Mouse (Mus musculus): ENCODE data around the gene Kat2a.

The Kat2a gene

DNA sequence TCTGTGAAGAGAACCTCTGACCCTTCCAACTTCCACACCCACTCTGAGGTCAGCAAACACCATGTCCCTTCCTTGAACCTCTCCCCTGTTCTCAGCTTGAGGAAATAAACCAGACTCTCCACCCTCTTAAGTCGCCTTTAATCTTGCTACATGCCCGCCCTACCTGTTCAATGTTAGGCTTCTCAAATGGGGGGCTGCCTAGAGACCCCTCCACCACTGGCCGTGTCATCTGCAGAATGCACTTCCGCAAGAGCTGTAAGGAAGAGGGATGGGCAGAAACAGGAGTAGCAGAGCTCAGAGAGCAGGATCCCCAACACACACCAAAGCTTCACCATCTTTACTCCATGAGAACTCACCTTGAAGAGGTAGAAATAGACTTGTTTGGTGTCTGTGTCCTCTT is 1.3 kb downstream of the Kat2a start:
- no peak for DNase-seq (ENCODE audit: low read depth)

DNA sequence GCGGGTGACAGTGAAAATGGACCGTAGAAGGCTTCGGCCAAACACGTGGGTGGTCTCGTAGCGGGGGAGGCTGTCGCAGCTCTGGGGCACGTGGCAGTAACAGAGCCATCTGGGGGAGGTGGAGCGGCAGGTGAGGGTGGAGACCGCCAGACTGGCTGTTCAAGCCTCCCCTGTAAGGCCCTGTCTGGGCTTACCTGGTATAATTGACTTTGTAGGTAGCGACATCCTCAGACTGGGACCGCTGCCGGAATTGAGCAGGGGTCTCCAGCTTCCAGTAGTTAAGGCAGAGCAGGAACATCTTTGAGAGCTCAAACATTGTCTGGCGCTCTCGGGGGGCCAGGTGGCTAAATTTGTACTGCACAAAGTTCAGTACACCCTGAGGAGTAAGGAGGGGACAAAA is 1.7 kb downstream of the Kat2a start:
- no peak for DNase-seq (ENCODE audit: low read depth)

DNA sequence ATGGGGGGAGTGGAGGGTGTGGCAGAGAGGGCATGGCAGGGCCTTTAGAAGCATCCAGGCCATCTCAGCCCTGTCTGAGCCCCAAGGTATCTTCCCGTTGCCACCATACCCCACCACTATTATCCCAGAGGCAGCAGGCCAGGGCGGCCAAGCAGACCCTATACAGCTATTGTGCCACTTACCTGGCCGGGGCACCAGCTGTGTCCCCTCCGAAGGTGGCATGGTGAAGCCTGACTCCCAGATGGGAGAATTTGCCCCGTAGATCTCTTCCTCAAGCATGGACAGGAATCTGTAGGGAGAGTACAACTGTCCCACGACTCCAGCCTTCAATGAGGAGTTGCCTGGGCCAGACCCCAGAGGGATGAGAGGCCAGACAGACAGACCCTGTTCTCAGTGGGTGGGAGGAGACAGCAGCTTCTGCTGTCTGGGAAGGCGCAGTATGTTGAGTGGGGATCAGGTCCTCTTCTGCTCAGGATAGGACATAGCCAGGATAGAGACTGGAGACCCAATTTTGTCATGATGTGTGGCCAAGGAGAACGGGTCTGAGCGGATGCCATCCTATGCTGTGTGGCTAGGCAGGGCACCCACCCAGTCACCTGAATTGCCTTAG is 3.0 kb downstream of the Kat2a start:
- no peak for DNase-seq (ENCODE audit: low read depth)

DNA sequence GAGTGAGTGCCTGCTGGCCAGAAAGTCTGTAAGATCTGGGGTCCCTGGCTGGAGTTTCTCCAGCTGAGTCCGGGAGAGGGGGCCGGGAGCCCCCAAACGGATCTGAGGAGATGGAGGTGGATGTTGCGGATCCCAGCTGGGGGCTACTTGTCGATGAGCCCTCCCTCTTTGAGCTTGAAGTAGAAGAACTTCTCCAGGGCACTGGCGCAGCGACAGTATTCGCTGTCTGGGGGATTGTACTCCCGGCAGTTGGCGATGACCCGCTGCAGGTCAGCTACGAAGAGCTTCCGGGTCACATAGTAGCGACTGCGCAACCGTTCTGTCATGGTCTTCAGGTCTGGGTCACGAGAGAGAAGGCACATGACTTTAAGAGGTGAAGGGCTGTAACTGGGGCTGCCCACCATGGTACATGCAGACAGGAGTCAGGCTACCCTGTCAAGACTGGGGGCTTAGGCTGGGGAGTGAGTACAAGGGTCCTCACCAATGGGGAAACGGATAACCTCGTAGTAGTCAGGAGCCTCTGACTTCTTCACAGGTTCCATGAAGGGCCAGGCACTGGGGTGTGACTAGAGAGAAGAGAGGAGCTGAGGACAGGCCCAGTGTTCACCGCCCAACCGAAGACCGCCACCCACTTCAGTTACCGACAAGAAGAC is 7.0 kb downstream of the Kat2a start:
- no peak for DNase-seq (ENCODE audit: low read depth)

DNA sequence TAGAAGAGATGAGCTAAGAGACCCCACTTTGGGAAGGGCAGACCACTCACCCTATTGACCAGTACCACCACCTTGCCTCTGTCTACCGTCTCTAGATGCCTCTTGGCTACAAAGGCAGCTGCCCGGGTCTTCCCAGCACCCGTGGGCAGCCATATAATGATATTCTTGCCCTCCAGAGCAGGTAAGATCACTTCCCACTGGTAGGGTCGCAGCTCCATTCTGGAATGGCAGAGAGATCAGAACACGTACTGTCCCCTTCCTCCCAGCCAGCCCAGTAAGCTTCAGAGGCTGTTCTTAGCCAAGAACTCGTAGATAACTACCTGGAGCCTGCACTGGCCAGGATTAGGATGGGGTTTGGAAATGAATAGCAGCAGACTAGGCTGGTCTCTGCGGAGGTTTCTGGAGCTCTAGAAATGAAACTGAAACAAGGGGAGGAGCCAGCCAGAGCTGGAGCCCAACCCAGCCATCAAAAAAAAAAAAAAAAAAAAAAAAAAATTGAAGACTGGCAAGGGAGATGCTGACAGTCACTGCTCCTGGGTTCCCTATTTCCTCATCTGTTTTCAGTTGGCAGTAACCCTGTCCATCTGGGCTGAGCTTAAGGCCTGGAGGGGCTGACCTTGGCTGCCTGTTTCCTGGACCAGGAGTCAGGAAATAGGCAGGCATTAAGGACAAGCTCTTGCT is 8.3 kb downstream of the Kat2a start, which contains the start of gene Dhx58:
TSS of gene Dhx58 (minus strand) at position 421 of the 681 bp plus-strand sequence.
- no peak for DNase-seq (ENCODE audit: low read depth)

DNA sequence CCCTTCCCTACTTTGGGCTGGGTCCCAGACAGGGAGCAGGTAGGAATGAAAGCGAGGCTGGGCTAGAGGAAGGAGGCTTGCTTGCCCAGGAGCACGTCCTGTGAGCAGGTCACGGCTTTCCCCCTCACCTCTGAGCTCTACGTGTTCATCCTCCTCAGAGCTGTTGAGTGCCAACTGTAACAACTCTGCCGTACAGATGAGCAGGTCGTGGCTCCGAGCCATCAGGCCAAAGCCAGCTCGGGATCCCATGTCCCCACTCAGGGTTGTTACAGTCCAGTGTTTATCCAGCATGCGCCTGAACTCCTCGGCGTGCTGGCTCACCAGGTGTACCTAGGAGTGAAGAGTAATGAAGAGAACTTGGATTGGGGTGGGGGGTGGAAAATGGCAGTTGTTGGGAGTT is 8.9 kb downstream of the Kat2a start:
- DNase-seq (ENCODE audit: low read depth) = no peak

DNA sequence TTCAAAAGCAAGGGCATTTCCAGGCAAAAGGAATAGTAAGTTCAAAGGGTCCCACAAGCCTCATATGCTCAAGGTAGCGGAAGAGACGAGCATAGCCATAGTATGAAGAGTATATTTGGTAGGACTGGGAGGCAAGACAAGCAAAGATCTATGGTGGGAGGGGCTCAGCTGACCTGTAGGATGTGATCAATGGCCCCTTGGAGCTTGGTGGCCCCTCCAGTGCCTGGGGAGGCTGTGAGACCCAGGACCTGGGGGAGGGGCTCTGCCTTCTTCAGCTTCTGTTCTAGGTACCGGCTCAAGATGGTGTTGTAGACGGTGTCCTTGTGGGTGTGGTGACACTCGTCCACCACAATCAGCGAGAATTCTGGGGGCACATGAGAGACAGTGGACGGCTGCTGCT is 9.4 kb downstream of the Kat2a start:
- DNase-seq (ENCODE audit: low read depth) = no peak

DNA sequence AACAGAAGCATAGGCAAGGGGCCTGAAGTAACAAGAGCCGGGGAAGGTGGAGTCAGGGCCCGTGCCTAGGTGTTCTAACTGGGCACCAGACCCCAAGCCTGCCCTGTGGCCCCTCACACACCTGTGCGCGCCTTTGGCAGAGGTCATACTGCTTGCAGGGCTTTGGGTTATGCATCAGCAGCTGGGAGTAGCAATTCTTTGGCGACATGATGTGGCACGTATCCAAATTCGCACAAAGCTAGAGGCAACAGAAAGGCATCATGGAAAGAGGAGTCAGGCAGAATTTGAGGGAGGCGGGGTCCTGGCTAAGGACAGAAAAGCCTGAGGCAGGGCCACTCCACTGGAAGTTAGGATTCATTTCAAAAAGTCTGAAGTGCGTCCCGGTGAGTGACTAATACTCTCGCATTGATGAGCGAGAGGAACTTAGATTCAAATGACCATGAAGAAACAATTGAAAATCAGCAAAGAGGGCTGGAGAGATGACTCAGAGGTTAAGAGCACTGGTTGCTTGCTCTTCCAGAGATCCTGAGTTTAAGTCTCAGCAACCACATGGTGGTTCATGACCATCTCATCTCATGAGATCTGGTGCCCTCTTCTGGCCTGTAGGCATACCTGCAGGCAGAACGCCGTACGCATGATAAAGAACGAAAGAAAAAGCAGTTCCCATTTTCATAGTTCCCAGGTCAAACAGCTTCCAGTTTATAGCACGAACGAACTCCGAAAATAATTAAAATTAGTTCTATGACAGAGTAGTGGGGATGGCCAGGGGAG is 10.0 kb downstream of the Kat2a start:
- DNase-seq (ENCODE audit: low read depth) = peak; percentile 68

DNA sequence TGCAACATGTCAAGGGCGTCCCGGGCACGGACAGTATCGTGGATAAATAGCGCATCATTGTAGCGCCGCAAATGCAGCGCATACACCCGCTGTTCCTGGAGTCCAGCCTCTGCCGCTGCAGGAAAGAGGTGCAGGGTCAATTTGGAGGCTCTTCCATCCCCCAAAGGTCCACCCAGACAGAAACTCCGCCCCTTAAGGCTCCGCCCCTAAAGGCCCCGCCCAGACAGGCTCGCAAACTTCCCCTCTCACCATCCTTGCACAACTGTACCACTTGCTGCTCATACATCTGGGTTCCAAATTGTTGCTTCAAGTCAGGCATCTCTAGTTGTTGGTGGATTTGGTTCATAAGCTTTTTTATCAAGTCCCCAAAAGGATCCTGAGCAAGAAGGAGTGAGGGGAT is 11.0 kb downstream of the Kat2a start:
- no peak for DNase-seq (ENCODE audit: low read depth)

DNA sequence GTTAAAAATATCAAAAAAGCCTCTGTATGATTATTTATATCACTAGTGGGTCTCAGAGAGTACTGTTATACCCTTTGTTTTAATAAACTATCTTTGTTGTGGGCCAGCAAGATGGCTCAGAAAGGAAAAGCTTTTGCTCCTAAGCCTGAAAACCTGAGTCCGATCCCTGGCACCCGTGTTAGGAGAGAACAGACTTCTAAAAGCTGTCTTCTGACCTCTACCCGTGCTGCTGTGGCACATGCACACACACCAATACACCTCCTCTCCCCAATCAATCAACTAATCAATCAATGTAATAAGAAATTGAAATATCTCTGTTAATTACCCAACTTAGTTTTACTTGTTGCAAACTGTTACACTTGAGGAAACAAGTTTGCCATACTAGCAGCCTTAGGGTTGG is 11.6 kb downstream of the Kat2a start:
- DNase-seq (ENCODE audit: low read depth) = no peak

DNA sequence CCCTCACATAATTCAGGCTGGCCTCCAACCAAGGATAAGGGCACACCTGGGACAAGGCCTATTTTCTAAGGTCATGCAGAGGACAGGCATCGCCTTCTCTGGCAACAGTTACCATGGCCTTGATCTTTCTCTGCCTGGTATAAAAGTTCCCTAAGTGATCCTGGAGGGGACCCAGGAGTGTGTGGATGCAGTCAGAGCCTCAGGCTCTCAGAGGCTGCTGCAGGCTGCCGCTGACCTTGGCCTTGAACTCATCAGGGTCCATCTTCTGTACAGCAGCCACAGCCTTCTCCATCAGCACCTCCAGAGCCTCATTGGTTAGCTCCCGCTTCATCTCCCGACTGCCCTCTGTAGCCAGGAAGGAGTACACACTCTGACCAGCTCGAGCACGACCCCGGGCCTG is 14.3 kb downstream of the Kat2a start:
- DNase-seq (ENCODE audit: low read depth) = no peak

DNA sequence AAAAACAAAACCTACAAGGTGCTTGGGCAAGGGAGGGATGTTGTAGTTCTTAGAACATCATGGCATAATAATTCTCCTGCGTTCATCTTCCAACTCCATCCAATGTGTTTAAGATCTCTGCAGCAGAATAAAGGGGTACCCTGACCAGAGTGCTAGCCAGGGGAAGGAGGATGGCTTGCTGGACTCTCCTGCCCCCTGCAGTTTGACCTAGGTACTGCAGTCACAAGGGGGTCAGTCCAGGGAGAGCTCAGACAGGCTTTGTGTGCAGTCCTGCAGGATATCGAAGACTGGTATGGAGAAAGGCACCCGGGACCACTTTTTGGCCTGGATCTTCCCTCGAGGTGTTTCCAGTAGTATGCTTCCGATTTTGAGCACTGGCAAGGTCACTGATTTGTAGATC is 17.3 kb downstream of the Kat2a start:
- DNase-seq (ENCODE audit: low read depth) = no peak

DNA sequence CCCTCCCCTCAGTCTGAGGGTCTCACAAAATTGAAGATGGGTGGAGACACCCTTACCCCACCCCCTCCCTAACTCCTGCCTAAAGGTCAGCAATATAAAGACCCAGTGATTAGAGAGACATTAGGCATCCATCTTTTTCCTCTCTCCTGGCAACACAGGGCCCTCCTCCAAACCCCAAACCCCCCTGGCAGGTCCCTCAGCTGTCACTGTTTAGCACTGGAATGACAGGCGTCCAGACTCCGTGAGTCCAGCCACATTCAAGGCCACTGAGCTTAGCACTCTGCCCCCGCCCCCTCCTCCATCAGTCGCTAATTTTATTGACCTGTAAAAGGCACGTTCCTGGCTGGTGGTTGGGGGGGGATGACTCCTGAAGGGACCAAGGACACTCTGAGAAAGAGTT is 19.1 kb downstream of the Kat2a start:
- no peak for DNase-seq (ENCODE audit: low read depth)

DNA sequence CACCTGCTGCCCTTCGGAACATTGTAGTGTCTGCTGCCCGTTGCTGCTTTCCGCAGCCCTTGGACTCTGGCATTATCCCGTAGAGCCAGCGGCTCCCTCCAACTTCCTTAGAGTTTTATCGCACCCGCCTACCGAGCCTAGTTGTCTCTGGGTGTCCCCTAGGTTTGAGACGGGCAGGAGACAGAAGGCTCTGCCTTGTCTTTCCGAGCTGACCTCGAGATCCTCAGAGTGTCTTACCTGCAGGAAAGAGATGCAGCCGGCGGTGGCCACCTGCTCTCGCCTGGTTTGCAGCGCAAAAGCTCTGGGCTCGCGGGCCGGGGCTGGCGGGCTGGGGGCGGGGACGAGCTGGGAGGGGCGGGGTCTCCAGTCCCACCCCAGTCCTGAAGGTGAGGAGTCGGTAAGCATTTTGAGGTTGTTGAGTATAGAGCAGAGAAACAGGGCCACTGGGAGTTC is 20.1 kb downstream of the Kat2a start, which contains the start of gene Zfp385c:
TSS of gene Zfp385c (minus strand) at position 292 of the 453 bp plus-strand sequence.
- no peak for DNase-seq (ENCODE audit: low read depth)

DNA sequence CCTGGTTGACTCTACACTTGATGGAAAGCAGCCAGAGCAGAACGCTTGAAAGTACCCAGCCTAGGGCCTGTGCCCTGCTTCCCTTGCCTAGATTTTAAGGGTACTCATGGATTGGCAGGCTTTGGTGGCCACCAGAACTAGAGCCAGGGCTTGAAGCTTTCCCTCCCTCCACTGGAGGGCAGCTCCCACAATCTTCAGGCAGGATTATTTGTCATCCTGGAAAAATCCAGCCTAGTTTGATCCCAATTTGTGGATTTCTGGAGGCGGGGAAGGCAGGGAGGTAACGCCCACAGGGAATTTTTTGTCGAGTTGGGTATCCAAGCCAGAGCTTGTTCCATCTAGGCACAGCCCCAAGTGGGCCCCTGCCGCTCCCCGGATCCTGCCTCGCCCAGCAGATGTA is 21.9 kb downstream of the Kat2a start:
- DNase-seq (ENCODE audit: low read depth) = no peak

DNA sequence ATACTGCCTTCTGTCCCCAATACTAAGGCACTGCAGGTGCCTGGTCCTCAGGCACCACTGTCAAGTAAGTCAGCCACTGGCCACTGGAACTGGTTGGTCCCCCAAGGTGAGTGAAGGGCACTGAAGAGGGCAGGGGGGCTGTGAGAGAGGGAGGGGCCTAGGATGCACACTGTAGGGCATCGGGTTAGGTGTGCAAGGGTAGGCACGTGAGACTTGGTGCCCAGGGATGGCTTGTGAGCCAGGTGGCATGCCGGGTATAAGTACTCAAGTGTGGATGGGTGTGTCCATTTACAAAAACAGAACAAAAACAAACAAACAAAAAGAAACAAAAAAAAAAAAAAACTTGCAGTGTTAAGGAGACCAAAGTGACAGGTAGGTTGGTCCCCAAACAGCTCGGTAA is 23.8 kb downstream of the Kat2a start:
- no peak for DNase-seq (ENCODE audit: low read depth)

DNA sequence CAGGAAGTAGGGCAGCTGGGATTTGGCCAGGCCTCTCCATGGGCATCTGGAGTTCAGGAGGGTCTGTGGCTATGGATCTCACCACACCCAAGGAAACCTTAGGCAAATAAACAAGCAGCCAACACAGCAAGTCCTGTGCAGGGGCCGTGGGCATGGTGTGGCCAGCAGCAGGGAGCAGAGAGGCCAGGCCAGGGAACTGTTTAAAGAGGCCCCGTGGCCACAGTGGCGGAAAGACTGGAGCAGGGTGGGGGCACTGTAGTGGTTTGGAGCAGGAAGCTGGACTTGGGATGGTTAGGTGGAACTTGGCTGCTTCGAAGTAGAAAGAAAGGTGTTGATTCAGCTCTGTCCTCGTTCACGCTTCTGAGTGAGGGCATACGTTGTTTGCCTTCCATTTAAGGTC is 25.0 kb downstream of the Kat2a start:
- DNase-seq (ENCODE audit: low read depth) = no peak

DNA sequence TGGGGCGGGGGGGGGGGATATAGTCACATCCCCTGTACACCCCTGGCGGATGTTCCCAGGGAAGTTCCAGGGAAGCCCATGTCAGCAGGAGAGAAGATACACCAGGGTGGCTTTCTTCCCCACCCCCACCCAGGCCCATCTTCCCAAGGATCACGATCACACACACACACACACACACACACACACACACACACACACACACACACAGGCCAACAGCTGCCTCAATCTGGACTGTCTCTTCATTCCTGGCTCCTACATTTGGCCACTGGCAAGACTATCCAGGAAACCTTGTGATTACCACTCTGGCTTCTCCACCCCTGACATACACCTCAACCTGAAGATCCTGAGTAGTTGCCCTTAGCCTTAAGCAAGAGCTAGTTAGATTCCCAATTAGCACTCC is 26.9 kb downstream of the Kat2a start:
- no peak for DNase-seq (ENCODE audit: low read depth)

DNA sequence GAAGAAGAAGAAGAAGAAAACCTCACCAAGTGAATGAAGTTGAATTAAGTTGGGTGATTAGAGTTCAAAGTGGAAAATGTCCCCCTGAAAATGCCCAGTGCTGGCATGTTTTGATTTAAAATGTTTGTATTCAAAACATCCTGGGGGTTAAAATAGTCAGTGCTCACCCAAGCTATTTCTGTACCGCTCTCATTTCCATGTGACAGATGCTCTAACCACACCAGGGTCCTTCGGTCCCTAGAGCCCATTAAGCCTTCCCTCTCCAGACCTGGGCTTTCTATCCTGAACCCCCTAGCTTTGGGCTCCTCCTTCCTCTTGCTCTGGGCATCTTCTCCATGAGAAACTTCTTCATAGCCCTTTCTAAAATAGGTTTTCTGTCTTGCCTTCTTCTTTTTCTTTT is 28.2 kb downstream of the Kat2a start:
- DNase-seq (ENCODE audit: low read depth) = no peak

DNA sequence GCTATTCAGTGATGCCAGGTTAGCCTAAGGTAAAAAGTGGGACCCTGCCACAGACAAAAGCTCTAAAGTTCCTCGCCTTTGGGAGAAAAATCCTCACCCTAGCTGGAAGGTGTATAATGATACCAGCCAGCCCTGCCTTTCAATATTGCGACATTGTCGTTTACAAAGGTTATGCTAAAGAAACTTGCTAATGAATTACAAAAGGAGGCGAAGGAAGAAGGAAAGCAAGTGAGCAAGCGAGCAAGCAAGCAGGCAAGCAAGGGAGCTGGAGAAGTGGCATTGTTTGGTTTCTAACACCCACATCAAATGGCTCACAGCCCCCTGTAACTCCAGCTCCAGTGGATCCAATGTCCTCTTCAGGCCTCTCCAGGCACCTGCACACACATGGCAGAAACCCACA is 29.7 kb downstream of the Kat2a start:
- DNase-seq (ENCODE audit: low read depth) = no peak

DNA sequence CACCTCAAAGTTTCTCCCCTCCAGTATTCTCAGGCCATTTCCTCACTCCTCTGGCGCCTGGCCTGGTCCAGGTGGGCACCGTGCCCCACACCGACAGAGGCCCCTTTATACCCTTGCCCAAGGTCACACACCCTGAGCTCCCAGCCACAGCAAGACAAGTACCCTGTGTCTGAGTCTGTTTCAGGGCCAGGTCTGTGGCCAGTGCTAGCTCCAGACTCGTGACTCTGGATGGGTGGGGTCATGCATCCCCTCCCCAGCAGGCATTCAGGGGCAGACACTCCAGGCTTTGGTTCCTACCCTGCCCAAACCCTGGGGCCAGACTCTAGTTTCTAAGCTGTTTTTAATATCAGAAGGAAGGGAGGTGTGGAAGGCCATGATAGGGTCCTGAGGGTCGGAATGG is 30.4 kb downstream of the Kat2a start:
- no peak for DNase-seq (ENCODE audit: low read depth)

DNA sequence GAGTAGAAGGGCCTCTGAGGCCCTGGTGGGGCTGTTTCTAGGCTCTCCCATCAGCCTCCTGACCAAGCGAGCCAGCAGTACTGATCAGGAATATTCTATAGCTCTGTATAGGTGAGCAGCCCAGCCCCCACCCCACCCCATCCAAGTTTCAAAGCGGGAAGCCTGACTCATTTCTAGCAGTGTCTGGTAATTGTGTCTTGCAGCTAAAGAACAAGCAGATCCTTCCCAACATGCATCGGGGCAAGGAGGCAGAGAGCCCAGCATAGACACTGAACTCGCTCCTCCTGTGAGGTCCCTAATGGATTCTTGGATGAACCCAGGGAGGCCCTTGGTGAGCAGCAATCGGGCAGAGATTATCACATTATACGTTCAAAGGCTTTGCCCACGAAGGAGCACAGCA is 34.5 kb downstream of the Kat2a start:
- DNase-seq (ENCODE audit: low read depth) = no peak

DNA sequence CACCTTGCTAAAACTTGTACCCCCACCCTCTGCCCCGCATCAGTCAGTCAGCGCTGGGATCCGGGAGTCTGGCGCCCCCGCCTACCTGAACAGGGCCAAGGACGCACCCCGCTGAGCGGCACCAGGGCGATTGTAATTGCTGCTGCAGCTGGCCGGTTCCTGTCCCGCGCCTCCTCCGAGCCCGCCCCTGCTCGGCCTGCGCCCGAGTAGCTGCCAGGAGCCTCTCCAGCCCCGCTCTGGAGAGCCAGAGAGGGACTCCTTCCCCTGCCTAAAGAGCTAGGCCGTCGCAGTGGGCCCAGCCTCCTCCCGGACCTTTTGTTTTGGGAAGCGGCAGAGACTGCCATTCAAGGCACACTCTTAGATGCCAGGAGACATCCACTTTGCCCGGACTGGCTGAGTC is 39.1 kb downstream of the Kat2a start:
- DNase-seq (ENCODE audit: low read depth) = no peak

Measured in c-Kit-positive CD71-positive TER-119-negative erythroid progenitor cells, embryonic 14.5 days (primary cell).